Mouse (Mus musculus) heart, embryonic 13.5 days (tissue): ENCODE data around the gene Gm49450. TPM values are rescaled to one million over a fixed set of nuclear protein-coding genes. Genes with fewer than 3 reads are reported as not detected.

ENCODE experiments used
- polyA plus RNA-seq: library from polyadenylated mRNA; unstranded; fragments of >200 nt; fragmentation: Nextera tagmentation; extraction: Ambion mirVana; gene quantifications from 2 replicates; pipeline ENCODE4 v1.2.1, GENCODE M21; 2015

Gene Gm49450
- polyA plus RNA-seq, 1 experiment from 2014 or later: not detected

Other genes with a start within 250 kb of the Gm49450 start
- 0.32 and 0.39 TPM in 2 replicates for gene Ccdc65, start 245.3 kb downstream of the Gm49450 start, polyA plus RNA-seq
- gene Fkbp11, start 225.4 kb downstream of the Gm49450 start, polyA plus RNA-seq: 19.8 and 24.5 TPM in 2 replicates
- 31.2 and 32.5 TPM in 2 replicates for gene Arf3, start 190.3 kb downstream of the Gm49450 start, polyA plus RNA-seq
- gene Wnt10b, start 175.4 kb downstream of the Gm49450 start, polyA plus RNA-seq: 0.07 TPM in 1 of 2 replicates, not detected in the other
- gene Wnt1, start 163.7 kb downstream of the Gm49450 start, polyA plus RNA-seq: not detected in 2 replicates
- gene Ddn, start 144.1 kb downstream of the Gm49450 start, polyA plus RNA-seq: 0.09 and 0.16 TPM in 2 replicates
- 88.3 and 95.1 TPM in 2 replicates for gene Prkag1, start 122.0 kb downstream of the Gm49450 start, polyA plus RNA-seq
- 8.1 and 8.9 TPM in 2 replicates for gene Kmt2d, start 82.3 kb downstream of the Gm49450 start, polyA plus RNA-seq
- gene Rhebl1, start 59.0 kb downstream of the Gm49450 start, polyA plus RNA-seq: 6.2 and 6.6 TPM in 2 replicates
- 2.1 and 2.3 TPM in 2 replicates for gene Dhh, start 55.0 kb downstream of the Gm49450 start, polyA plus RNA-seq
- 13.5 and 15.0 TPM in 2 replicates for gene Lmbr1l, start 35.3 kb downstream of the Gm49450 start, polyA plus RNA-seq
- gene Tuba1b, start 19.0 kb downstream of the Gm49450 start, polyA plus RNA-seq: 1,584 and 1,655 TPM in 2 replicates
- gene Tuba1a, start 152 bp upstream of the Gm49450 start, polyA plus RNA-seq: 1,012 and 1,030 TPM in 2 replicates
- 150 and 158 TPM in 2 replicates for gene Tuba1c, start 76.3 kb upstream of the Gm49450 start, polyA plus RNA-seq
- 0.56 and 1.7 TPM in 2 replicates for gene Prph, start 101.6 kb upstream of the Gm49450 start, polyA plus RNA-seq
- gene Troap, start 121.0 kb upstream of the Gm49450 start, polyA plus RNA-seq: 27.1 and 27.8 TPM in 2 replicates
- 0.16 and 0.25 TPM in 2 replicates for gene C1ql4, start 134.3 kb upstream of the Gm49450 start, polyA plus RNA-seq
- 1.0 and 1.8 TPM in 2 replicates for gene Dnajc22, start 139.6 kb upstream of the Gm49450 start, polyA plus RNA-seq
- gene Spats2, start 172.4 kb upstream of the Gm49450 start, polyA plus RNA-seq: 31.8 and 34.5 TPM in 2 replicates